Mouse (Mus musculus): Measurements from ENCODE around the gene Nmnat2.

The Nmnat2 gene

GRCm38 (mm10) chr1:153115315-153115714 is 160.5 kb downstream of the Nmnat2 start:
- DNase-seq (ENCODE audit: extremely low read depth, insufficient read length, low spot score): no peak

- DNase-seq (ENCODE audit: extremely low read depth, insufficient read length, low spot score): no peak
These were observed 165.8 kb downstream of the Nmnat2 start for GRCm38 (mm10) chr1:153120544-153120943.

- peak; percentile 43 for DNase-seq (ENCODE audit: extremely low read depth, insufficient read length, low spot score)
These were observed 166.5 kb downstream of the Nmnat2 start for GRCm38 (mm10) chr1:153121320-153121719.

- no peak for DNase-seq (ENCODE audit: extremely low read depth, insufficient read length, low spot score)
These were observed 168.0 kb downstream of the Nmnat2 start for GRCm38 (mm10) chr1:153122764-153123163.

GRCm38 (mm10) chr1:153124502-153124901 is 169.7 kb downstream of the Nmnat2 start:
- no peak for DNase-seq (ENCODE audit: extremely low read depth, insufficient read length, low spot score)

- no peak for DNase-seq (ENCODE audit: extremely low read depth, insufficient read length, low spot score)
These were observed 170.8 kb downstream of the Nmnat2 start for GRCm38 (mm10) chr1:153125287-153126275.

- DNase-seq (ENCODE audit: extremely low read depth, insufficient read length, low spot score): peak; percentile 73
These were observed 171.9 kb downstream of the Nmnat2 start for GRCm38 (mm10) chr1:153126491-153127381.

- no peak for DNase-seq (ENCODE audit: extremely low read depth, insufficient read length, low spot score)
These were observed 172.8 kb downstream of the Nmnat2 start for GRCm38 (mm10) chr1:153127622-153128021.

GRCm38 (mm10) chr1:153128780-153129179 is 174.0 kb downstream of the Nmnat2 start:
- no peak for DNase-seq (ENCODE audit: extremely low read depth, insufficient read length, low spot score)

GRCm38 (mm10) chr1:153129992-153130713 is 175.4 kb downstream of the Nmnat2 start:
- DNase-seq (ENCODE audit: extremely low read depth, insufficient read length, low spot score): peak; percentile 83

- peak; percentile 57 for DNase-seq (ENCODE audit: extremely low read depth, insufficient read length, low spot score)
These were observed 179.3 kb downstream of the Nmnat2 start for GRCm38 (mm10) chr1:153133865-153134781.

- DNase-seq (ENCODE audit: extremely low read depth, insufficient read length, low spot score): no peak
These were observed 181.9 kb downstream of the Nmnat2 start for GRCm38 (mm10) chr1:153136647-153137046.

- no peak for DNase-seq (ENCODE audit: extremely low read depth, insufficient read length, low spot score)
These were observed 183.7 kb downstream of the Nmnat2 start for GRCm38 (mm10) chr1:153138486-153138885.

GRCm38 (mm10) chr1:153139635-153140034 is 184.8 kb downstream of the Nmnat2 start:
- DNase-seq (ENCODE audit: extremely low read depth, insufficient read length, low spot score): no peak

- DNase-seq (ENCODE audit: extremely low read depth, insufficient read length, low spot score): no peak
These were observed 185.5 kb downstream of the Nmnat2 start for GRCm38 (mm10) chr1:153140265-153140664.

- DNase-seq (ENCODE audit: extremely low read depth, insufficient read length, low spot score): no peak
These were observed 186.0 kb downstream of the Nmnat2 start for GRCm38 (mm10) chr1:153140747-153141228.

GRCm38 (mm10) chr1:153144021-153144420 is 189.2 kb downstream of the Nmnat2 start:
- no peak for DNase-seq (ENCODE audit: extremely low read depth, insufficient read length, low spot score)

GRCm38 (mm10) chr1:153145791-153146190 is 191.0 kb downstream of the Nmnat2 start:
- no peak for DNase-seq (ENCODE audit: extremely low read depth, insufficient read length, low spot score)

GRCm38 (mm10) chr1:153152594-153152993 is 197.8 kb downstream of the Nmnat2 start:
- DNase-seq (ENCODE audit: extremely low read depth, insufficient read length, low spot score): peak; percentile 30
